Mouse (Mus musculus): ENCODE data around the gene Capn2. TPM values are rescaled to one million over a fixed set of nuclear protein-coding genes. Genes with fewer than 3 reads are reported as not detected.

Gene Capn2
- polyA plus RNA-seq, 1 experiment from 2014 or later, result 89.2 TPM

DNA sequence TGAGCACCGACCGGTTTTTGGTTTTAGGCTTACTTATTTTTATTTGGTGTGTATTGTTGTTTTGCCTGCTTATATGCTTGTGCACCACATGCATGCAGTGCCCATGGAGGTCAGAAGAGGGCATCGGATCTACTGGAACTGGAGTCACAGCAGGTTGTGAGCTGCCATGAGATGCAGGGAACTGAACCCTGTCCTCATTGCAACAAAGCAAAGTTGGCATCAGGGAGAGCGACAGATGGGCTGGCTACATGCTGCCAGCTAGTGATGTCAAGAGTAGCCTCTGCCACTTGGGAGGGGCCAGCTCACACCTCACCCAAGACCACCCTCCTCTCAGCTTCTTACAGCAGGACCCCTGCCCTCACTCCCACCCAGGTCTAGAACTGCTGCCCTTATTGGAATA, 51.4 kb downstream of the Capn2 start:
- H3K4me1 ChIP-seq (ENCODE audit: control insufficient read depth, insufficient read depth, low read length), result peaks cover 14% of the 10 kb centered on the region
- H3K27me3 ChIP-seq (ENCODE audit: control insufficient read depth, insufficient read depth, low read length), result no peaks in the 10 kb centered on the region
- WGBS, result 91% methylated on average over 4 of the region's 4 CpGs
- H3K36me3 ChIP-seq (ENCODE audit: control insufficient read depth, insufficient read depth, low read length), result peaks cover 32% of the 10 kb centered on the region
- no peak overlapping the region for H3K9ac ChIP-seq (replicated peaks; ENCODE audit: low read depth, low read length)
- no peaks in the 10 kb centered on the region for H3K9me3 ChIP-seq (ENCODE audit: control insufficient read depth, low read depth, low read length)
- H3K4me3 ChIP-seq (ENCODE audit: low read depth, low read length), result no peak overlapping the region
- peak overlapping the region; percentile 62; the same call in 1 of the 2 replicates for H3K27ac ChIP-seq (ENCODE audit: low read length)
- no peak overlapping the region for H3K4me2 ChIP-seq (replicated peaks; ENCODE audit: low read depth, low read length)
- ATAC-seq (ENCODE audit: insufficient number of reproducible peaks, insufficient read depth, low FRiP score, low read depth), result no peak

- no peak overlapping the region for H3K4me3 ChIP-seq (ENCODE audit: low read depth, low read length)
- H3K27me3 ChIP-seq (ENCODE audit: control insufficient read depth, insufficient read depth, low read length), result no peaks in the 10 kb centered on the region
- peaks cover 28% of the 10 kb centered on the region for H3K36me3 ChIP-seq (ENCODE audit: control insufficient read depth, insufficient read depth, low read length)
- H3K4me2 ChIP-seq (replicated peaks; ENCODE audit: low read depth, low read length), result no peak overlapping the region
- H3K27ac ChIP-seq (ENCODE audit: low read length), result peak overlapping the region; percentile 62; the same call in 1 of the 2 replicates
- peak; percentile 46; the same call in 1 of the 2 replicates for ATAC-seq (ENCODE audit: insufficient number of reproducible peaks, insufficient read depth, low FRiP score, low read depth)
- no peak overlapping the region for H3K9ac ChIP-seq (replicated peaks; ENCODE audit: low read depth, low read length)
- peaks cover 15% of the 10 kb centered on the region for H3K4me1 ChIP-seq (ENCODE audit: control insufficient read depth, insufficient read depth, low read length)
- 41% methylated on average over 4 of the region's 4 CpGs for WGBS
- H3K9me3 ChIP-seq (ENCODE audit: control insufficient read depth, low read depth, low read length), result no peaks in the 10 kb centered on the region
Observed at GRCm38 (mm10) chr1:182465309-182465708, 52.1 kb downstream of the Capn2 start.

GRCm38 (mm10) chr1:182461813-182462212, 55.6 kb downstream of the Capn2 start:
- peaks cover 23% of the 10 kb centered on the region for H3K4me1 ChIP-seq (ENCODE audit: control insufficient read depth, insufficient read depth, low read length)
- H3K27me3 ChIP-seq (ENCODE audit: control insufficient read depth, insufficient read depth, low read length), result no peaks in the 10 kb centered on the region
- 84% methylated on average over 10 of the region's 10 CpGs for WGBS
- H3K4me3 ChIP-seq (ENCODE audit: low read depth, low read length), result no peak overlapping the region
- H3K4me2 ChIP-seq (replicated peaks; ENCODE audit: low read depth, low read length), result no peak overlapping the region
- no peak overlapping the region for H3K9ac ChIP-seq (replicated peaks; ENCODE audit: low read depth, low read length)
- H3K9me3 ChIP-seq (ENCODE audit: control insufficient read depth, low read depth, low read length), result no peaks in the 10 kb centered on the region
- H3K36me3 ChIP-seq (ENCODE audit: control insufficient read depth, insufficient read depth, low read length), result peaks cover 21% of the 10 kb centered on the region; the same call in 1 of the 2 replicates
- no peak for ATAC-seq (ENCODE audit: insufficient number of reproducible peaks, insufficient read depth, low FRiP score, low read depth)
- H3K27ac ChIP-seq (ENCODE audit: low read length), result peak overlapping the region; percentile 88; the same call in 1 of the 2 replicates

GRCm38 (mm10) chr1:182461261-182461660, 56.1 kb downstream of the Capn2 start:
- Histone ChIP-seq H3K4me2 (replicated peaks; ENCODE audit: low read depth, low read length) (no peak overlapping the region), H3K4me1 (ENCODE audit: control insufficient read depth, insufficient read depth, low read length) (peaks cover 23% of the 10 kb centered on the region), H3K36me3 (ENCODE audit: control insufficient read depth, insufficient read depth, low read length) (peaks cover 21% of the 10 kb centered on the region; the same call in 1 of the 2 replicates), H3K27ac (ENCODE audit: low read length) (peak overlapping the region; percentile 88), H3K27me3 (ENCODE audit: control insufficient read depth, insufficient read depth, low read length) (no peaks in the 10 kb centered on the region), H3K9ac (replicated peaks; ENCODE audit: low read depth, low read length) (no peak overlapping the region), H3K4me3 (ENCODE audit: low read depth, low read length) (no peak overlapping the region), H3K9me3 (ENCODE audit: control insufficient read depth, low read depth, low read length) (no peaks in the 10 kb centered on the region)
- ATAC-seq (ENCODE audit: insufficient number of reproducible peaks, insufficient read depth, low FRiP score, low read depth), result no peak
- 23% methylated on average over 7 of the region's 7 CpGs for WGBS

- H3K9ac ChIP-seq (replicated peaks; ENCODE audit: low read depth, low read length), result no peak overlapping the region
- H3K36me3 ChIP-seq (ENCODE audit: control insufficient read depth, insufficient read depth, low read length), result peaks cover 22% of the 10 kb centered on the region; the same call in 1 of the 2 replicates
- H3K27ac ChIP-seq (ENCODE audit: low read length), result peak overlapping the region; percentile 88
- 34% methylated on average over 13 of the region's 13 CpGs for WGBS
- no peaks in the 10 kb centered on the region for H3K27me3 ChIP-seq (ENCODE audit: control insufficient read depth, insufficient read depth, low read length)
- ATAC-seq (ENCODE audit: insufficient number of reproducible peaks, insufficient read depth, low FRiP score, low read depth), result peak; percentile 71
- no peak overlapping the region for H3K4me3 ChIP-seq (ENCODE audit: low read depth, low read length)
- no peaks in the 10 kb centered on the region for H3K9me3 ChIP-seq (ENCODE audit: control insufficient read depth, low read depth, low read length)
- peaks cover 21% of the 10 kb centered on the region for H3K4me1 ChIP-seq (ENCODE audit: control insufficient read depth, insufficient read depth, low read length)
- no peak overlapping the region for H3K4me2 ChIP-seq (replicated peaks; ENCODE audit: low read depth, low read length)
Observed at GRCm38 (mm10) chr1:182460291-182461244, 56.8 kb downstream of the Capn2 start.

DNA sequence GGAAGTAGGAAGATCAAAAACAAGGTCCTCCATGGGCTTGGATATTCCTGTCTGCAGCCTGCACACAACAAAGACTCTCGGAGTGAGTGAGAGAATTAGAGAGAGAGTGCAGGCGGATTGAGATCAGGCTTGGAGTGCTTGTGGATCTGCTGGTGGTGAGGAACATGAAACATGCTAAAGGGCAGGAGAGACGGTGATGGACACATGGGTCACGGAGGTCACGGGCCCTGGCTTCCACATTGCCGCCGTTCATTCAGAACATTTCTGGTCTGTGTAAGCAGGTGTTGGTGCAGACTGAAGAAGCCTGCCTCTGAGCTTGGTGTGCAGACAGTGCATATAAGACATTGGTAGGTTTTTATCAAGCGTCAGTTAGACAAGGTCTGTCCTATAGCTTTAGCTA, 58.0 kb downstream of the Capn2 start:
- peaks cover 18% of the 10 kb centered on the region for H3K4me1 ChIP-seq (ENCODE audit: control insufficient read depth, insufficient read depth, low read length)
- WGBS, result 61% methylated on average over 8 of the region's 8 CpGs

DNA sequence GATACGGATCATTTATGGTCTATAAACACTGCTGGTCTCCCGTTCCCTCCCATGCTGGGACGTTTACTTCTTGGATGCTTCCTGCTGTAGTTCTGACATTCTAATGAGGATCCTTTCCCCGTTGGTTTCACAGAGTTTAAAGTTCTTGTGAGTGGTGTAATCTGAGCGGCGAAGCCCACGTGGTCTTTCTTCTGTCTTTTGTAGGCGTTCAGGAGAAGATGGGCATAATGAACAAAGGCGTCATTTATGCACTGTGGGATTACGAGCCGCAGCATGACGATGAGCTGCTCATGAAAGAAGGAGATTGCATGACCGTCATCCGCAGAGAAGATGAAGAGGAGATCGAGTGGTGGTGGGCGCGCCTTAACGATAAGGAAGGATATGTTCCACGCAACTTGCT, 58.9 kb downstream of the Capn2 start:
- no peak overlapping the region for H3K27ac ChIP-seq (ENCODE audit: low read length)
- no peak overlapping the region for H3K9ac ChIP-seq (replicated peaks; ENCODE audit: low read depth, low read length)
- no peaks in the 10 kb centered on the region for H3K9me3 ChIP-seq (ENCODE audit: control insufficient read depth, low read depth, low read length)
- 84% methylated on average over 19 of the region's 19 CpGs for WGBS
- H3K4me1 ChIP-seq (ENCODE audit: control insufficient read depth, insufficient read depth, low read length), result peaks cover 18% of the 10 kb centered on the region
- no peak overlapping the region for H3K4me3 ChIP-seq (ENCODE audit: low read depth, low read length)
- H3K27me3 ChIP-seq (ENCODE audit: control insufficient read depth, insufficient read depth, low read length), result no peaks in the 10 kb centered on the region
- no peak overlapping the region for H3K4me2 ChIP-seq (replicated peaks; ENCODE audit: low read depth, low read length)
- peaks cover 33% of the 10 kb centered on the region for H3K36me3 ChIP-seq (ENCODE audit: control insufficient read depth, insufficient read depth, low read length)
- no peak for ATAC-seq (ENCODE audit: insufficient number of reproducible peaks, insufficient read depth, low FRiP score, low read depth)

More for the DNA sequence above, 58.0 kb downstream of the Capn2 start:
- H3K9ac ChIP-seq (replicated peaks; ENCODE audit: low read depth, low read length), result no peak overlapping the region
- H3K4me3 ChIP-seq (ENCODE audit: low read depth, low read length), result no peak overlapping the region
- H3K9me3 ChIP-seq (ENCODE audit: control insufficient read depth, low read depth, low read length), result no peaks in the 10 kb centered on the region
- H3K27ac ChIP-seq (ENCODE audit: low read length), result no peak overlapping the region
- no peaks in the 10 kb centered on the region for H3K27me3 ChIP-seq (ENCODE audit: control insufficient read depth, insufficient read depth, low read length)
- ATAC-seq (ENCODE audit: insufficient number of reproducible peaks, insufficient read depth, low FRiP score, low read depth), result no peak
- H3K36me3 ChIP-seq (ENCODE audit: control insufficient read depth, insufficient read depth, low read length), result peaks cover 27% of the 10 kb centered on the region; the same call in 1 of the 2 replicates
- H3K4me2 ChIP-seq (replicated peaks; ENCODE audit: low read depth, low read length), result no peak overlapping the region

GRCm38 (mm10) chr1:182455080-182455479, 62.3 kb downstream of the Capn2 start:
- WGBS, result 86% methylated on average over 2 of the region's 2 CpGs
- Histone ChIP-seq H3K4me1 (ENCODE audit: control insufficient read depth, insufficient read depth, low read length) (peaks cover 6% of the 10 kb centered on the region), H3K9ac (replicated peaks; ENCODE audit: low read depth, low read length) (no peak overlapping the region), H3K9me3 (ENCODE audit: control insufficient read depth, low read depth, low read length) (no peaks in the 10 kb centered on the region), H3K36me3 (ENCODE audit: control insufficient read depth, insufficient read depth, low read length) (peaks cover 35% of the 10 kb centered on the region), H3K4me2 (replicated peaks; ENCODE audit: low read depth, low read length) (no peak overlapping the region), H3K4me3 (ENCODE audit: low read depth, low read length) (no peak overlapping the region), H3K27ac (ENCODE audit: low read length) (no peak overlapping the region), H3K27me3 (ENCODE audit: control insufficient read depth, insufficient read depth, low read length) (no peaks in the 10 kb centered on the region)
- ATAC-seq (ENCODE audit: insufficient number of reproducible peaks, insufficient read depth, low FRiP score, low read depth), result no peak

All from stomach, embryonic 14.5 days (tissue).